Mouse (Mus musculus): ENCODE data around the gene Gm42417. TPM values are rescaled to one million over a fixed set of nuclear protein-coding genes. Genes with fewer than 3 reads are reported as not detected.

The Gm42417 gene
- total RNA-seq, 1 experiment from 2014 or later = 2.7 TPM

DNA sequence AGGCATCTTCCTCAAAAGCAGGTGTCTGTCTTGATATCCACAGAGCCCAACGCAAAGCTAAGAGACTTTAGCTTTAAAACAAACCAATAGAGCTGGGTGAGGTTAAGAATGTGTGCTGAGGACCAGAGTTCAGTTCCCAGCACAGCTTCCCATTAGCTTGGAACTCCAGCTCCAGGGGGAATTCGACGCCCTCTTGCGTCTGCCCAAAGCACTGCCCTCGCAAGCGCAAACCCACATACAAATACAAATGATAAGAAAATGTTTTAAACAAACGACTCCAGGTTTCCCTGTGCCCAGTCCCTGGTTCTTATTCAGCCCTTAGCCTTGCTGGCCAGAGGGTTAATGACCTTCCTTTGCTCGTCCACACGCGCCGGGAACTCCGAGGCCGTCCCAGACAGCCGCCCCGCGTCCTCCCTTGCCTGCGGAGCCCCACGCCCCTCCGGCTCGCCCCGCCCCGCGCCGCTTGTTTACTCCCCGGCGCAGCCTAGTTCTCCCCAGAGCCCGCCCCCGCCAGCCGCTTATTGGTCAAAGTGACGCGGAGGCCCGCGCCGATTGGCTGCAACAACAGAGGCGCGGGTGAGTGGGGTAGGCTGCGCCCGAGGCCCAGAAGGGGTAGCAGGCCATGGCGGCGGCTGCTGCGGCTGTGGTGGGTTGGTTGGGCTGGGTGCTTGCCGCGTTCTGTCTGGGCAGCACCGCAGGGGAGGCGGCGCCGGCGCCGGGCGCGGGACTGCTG, 27.8 kb downstream of the Gm42417 start, which contains the start of gene Cnnm3:
Cnnm3 (plus strand) TSS at position 579 of the 733 bp plus-strand sequence.
- peak; percentile 91 to 99 for ATAC-seq (replicated peaks in 1 of 2; ENCODE audit: insufficient read depth in 1 of 2, low FRiP score in 2 of 2, low TSS enrichment in 1 of 2, low read depth in 1 of 2, poor library complexity in 2 of 2, severe bottlenecking in 2 of 2)

GRCm38 (mm10) chr1:36508238-36508637, 31.0 kb downstream of the Gm42417 start:
- ATAC-seq (replicated peaks in 1 of 2; ENCODE audit: insufficient read depth in 1 of 2, low FRiP score in 2 of 2, low TSS enrichment in 1 of 2, low read depth in 1 of 2, poor library complexity in 2 of 2, severe bottlenecking in 2 of 2) = peak in 1 of 2 experiments; percentile 20; a peak in 2 of 4 replicates

DNA sequence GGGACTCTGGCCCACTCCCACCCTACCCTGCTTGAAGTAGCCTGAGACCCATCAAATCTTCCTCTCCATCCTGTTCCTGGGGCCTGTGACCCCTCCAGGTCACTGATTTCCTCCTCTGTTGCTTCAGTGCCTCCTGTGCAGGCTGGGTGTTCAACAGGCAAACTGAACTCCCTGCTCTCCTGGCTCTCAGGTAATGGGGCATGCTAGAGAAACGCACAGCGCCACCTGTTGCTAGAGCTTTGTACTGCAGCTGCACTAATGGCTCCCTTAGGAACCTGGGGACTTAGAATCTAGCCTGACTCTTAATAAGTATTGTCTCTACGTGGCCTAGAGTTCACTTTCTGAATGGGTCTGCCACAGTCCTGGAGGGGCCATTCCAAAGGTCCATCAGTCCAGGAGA, 38.0 kb downstream of the Gm42417 start:
- ATAC-seq (replicated peaks in 1 of 2; ENCODE audit: insufficient read depth in 1 of 2, low FRiP score in 2 of 2, low TSS enrichment in 1 of 2, low read depth in 1 of 2, poor library complexity in 2 of 2, severe bottlenecking in 2 of 2) = peak; percentile 65 to 83; a peak in 3 of 4 replicates

DNA sequence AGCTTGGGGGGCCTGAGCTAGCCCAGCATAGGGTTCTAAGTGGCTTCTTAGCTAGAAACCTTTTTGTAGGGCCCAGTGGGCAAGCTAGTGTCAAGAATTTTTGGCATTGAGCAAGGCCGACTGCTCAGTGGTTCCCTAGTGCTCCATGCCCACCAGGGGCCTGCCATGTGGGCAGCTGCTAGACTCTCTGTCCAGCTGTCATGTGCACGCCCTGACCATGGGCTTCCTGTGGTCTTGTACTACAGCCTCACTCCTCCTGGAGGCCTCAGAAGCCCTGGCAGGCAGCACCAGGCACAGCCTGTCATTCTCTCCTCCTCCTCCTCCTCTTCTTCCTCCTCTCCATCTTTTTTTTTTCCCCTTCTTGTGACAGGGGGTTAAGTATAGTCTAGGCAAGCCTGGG, 41.9 kb downstream of the Gm42417 start:
- ATAC-seq (replicated peaks in 1 of 2; ENCODE audit: insufficient read depth in 1 of 2, low FRiP score in 2 of 2, low TSS enrichment in 1 of 2, low read depth in 1 of 2, poor library complexity in 2 of 2, severe bottlenecking in 2 of 2) = no peak

GRCm38 (mm10) chr1:36496719-36497118, 42.5 kb downstream of the Gm42417 start:
- no peak for ATAC-seq (replicated peaks in 1 of 2; ENCODE audit: insufficient read depth in 1 of 2, low FRiP score in 2 of 2, low TSS enrichment in 1 of 2, low read depth in 1 of 2, poor library complexity in 2 of 2, severe bottlenecking in 2 of 2)

GRCm38 (mm10) chr1:36493299-36493698, 45.9 kb downstream of the Gm42417 start:
- no peak for ATAC-seq (replicated peaks in 1 of 2; ENCODE audit: insufficient read depth in 1 of 2, low FRiP score in 2 of 2, low TSS enrichment in 1 of 2, low read depth in 1 of 2, poor library complexity in 2 of 2, severe bottlenecking in 2 of 2)

DNA sequence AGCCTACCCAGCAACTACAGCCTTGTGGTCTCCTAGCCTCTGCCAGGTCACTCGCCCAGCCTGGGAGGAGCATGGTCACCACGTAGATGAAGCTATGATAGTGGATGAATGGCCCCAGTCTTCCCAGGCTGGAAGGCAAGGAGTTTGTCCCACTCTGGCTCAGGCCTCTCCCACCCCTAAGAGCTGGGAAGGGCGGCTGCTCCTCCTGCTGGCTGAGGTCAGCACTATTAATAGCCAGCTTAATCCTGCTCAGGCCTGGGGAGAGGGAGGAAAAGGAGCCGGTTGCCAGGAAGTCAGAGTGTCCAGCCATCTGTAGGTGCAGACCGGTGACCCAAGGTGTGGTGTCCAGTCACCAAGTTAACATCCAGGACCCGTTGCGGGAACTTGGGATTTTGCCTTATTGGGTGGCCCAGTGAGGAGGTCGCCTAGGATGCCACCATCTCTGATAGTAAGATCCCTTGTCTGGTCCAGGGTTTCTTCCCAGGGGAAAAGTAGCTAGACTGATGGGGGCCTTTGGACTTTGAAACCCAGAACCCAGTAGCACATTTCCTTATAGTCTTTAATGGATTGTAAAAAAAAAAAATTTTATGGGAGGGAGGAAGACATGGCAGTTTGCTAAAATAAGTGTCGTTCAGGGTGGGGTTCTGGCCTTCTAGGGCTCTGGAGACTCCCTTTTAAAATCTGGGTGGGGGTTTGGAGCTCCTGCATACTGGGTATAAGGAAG, 46.7 kb downstream of the Gm42417 start:
- ATAC-seq (replicated peaks in 1 of 2; ENCODE audit: insufficient read depth in 1 of 2, low FRiP score in 2 of 2, low TSS enrichment in 1 of 2, low read depth in 1 of 2, poor library complexity in 2 of 2, severe bottlenecking in 2 of 2) = peak in 1 of 2 experiments; percentile 32; a peak in 1 of 4 replicates

DNA sequence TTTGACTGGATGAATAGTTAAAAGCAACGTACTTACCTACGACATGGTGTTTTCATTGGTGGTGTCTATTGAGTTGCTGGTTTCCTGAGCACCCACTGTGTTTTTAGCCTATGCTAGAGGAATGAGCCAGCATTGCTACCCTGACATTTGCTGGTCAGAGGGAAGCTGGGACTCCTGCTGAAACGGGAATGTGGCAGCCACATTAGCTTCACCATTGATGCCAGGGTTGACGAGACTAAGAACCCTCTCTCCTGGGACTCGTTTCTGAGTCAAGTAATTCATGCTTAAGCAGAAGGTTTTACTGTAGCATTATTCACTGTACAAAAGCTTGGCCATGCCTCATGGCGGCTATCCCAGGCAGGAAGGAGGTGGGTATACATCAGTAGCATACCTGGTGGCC, 49.6 kb downstream of the Gm42417 start:
- ATAC-seq (replicated peaks in 1 of 2; ENCODE audit: insufficient read depth in 1 of 2, low FRiP score in 2 of 2, low TSS enrichment in 1 of 2, low read depth in 1 of 2, poor library complexity in 2 of 2, severe bottlenecking in 2 of 2) = no peak

- no peak for ATAC-seq (replicated peaks in 1 of 2; ENCODE audit: insufficient read depth in 1 of 2, low FRiP score in 2 of 2, low TSS enrichment in 1 of 2, low read depth in 1 of 2, poor library complexity in 2 of 2, severe bottlenecking in 2 of 2)
These were observed 52.1 kb downstream of the Gm42417 start for GRCm38 (mm10) chr1:36487111-36487510.

DNA sequence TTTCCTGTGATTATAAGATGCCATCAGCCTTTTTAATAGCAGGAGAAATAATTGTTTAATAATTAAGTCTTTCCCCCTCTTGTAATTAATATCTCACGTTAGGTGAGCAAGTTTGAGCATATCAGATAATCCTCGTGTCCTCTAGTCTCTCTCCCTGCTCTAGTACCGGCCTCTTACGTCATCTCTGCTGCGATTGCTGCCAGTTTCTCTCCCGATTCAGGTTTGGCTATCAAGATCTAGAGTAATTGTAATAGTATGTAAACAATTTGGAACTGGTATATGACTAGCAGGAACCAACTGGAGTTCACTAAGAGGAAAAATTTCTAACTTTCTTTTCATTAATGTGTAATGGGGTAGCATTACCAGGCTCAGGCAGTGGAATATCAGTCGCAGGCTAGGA, 54.1 kb downstream of the Gm42417 start:
- ATAC-seq (replicated peaks in 1 of 2; ENCODE audit: insufficient read depth in 1 of 2, low FRiP score in 2 of 2, low TSS enrichment in 1 of 2, low read depth in 1 of 2, poor library complexity in 2 of 2, severe bottlenecking in 2 of 2) = no peak

DNA sequence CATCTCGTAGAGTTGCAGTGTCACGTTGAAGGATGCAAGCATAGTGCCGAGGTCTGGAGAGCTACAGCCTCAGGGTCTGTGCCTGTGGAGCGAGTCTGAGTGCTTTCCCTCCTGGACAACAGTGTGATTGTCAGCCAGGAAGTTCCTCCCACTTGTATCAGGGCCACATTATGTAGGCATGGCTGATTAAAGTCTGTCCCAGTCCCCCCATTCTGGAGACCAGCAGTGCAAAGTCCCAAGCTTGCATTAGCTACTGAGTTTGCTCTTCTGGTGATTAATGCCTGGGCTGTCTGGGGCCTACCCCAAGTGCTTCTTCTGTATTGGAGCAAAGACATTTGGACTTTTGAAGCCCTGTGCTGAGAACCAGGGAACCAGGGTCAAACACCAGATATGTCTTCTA, 55.4 kb downstream of the Gm42417 start:
- ATAC-seq (replicated peaks in 1 of 2; ENCODE audit: insufficient read depth in 1 of 2, low FRiP score in 2 of 2, low TSS enrichment in 1 of 2, low read depth in 1 of 2, poor library complexity in 2 of 2, severe bottlenecking in 2 of 2) = no peak

Other genes starting within 250 kb of the Gm42417 start
- 33.3 and 38.5 TPM in 2 replicates for gene Arid5a, start 231.7 kb downstream of the Gm42417 start, total RNA-seq (2017)
- gene Kansl3, start 170.2 kb downstream of the Gm42417 start, total RNA-seq (2017) = 47.4 and 47.8 TPM in 2 replicates
- not detected in 2 replicates for gene Fer1l5, start 167.1 kb downstream of the Gm42417 start, total RNA-seq (2017)
- gene Lman2l, start 94.2 kb downstream of the Gm42417 start, total RNA-seq (2017) = 5.6 and 7.1 TPM in 2 replicates
- 8.7 and 9.6 TPM in 2 replicates for gene Cnnm4, start 67.8 kb downstream of the Gm42417 start, total RNA-seq (2017)
- gene Cnnm3, start 27.6 kb downstream of the Gm42417 start, total RNA-seq (2017) = 9.4 and 14.3 TPM in 2 replicates
- 8.9 and 12.8 TPM in 2 replicates for gene Ankrd23, start 2.5 kb downstream of the Gm42417 start, total RNA-seq (2017)
- gene Ankrd39, start 8.0 kb upstream of the Gm42417 start, total RNA-seq (2017) = 4.7 and 9.0 TPM in 2 replicates
- gene Sema4c, start 18.9 kb upstream of the Gm42417 start, total RNA-seq (2017) = 1.9 and 3.7 TPM in 2 replicates
- gene Fam178b, start 143.8 kb upstream of the Gm42417 start, total RNA-seq (2017) = not detected in 2 replicates
- 317 and 437 TPM in 2 replicates for gene Cox5b, start 152.0 kb upstream of the Gm42417 start, total RNA-seq (2017)
- gene 4933424G06Rik, start 170.7 kb upstream of the Gm42417 start, total RNA-seq (2017) = not detected in 2 replicates
- gene Actr1b, start 175.0 kb upstream of the Gm42417 start, total RNA-seq (2017) = 45.0 and 61.4 TPM in 2 replicates
- gene Zap70, start 222.4 kb upstream of the Gm42417 start, total RNA-seq (2017) = 0.40 and 0.94 TPM in 2 replicates